Mouse (Mus musculus) hindbrain, embryonic 16.5 days (tissue): Measurements from ENCODE around the gene Tmem263. TPM values are rescaled to one million over a fixed set of nuclear protein-coding genes. Genes with fewer than 3 reads are reported as not detected.

Source experiments
- ATAC-seq: fragments of 200-750 bp; cut with Nextera tagmentation; 2 replicates; pipeline ENCODE4 v1.8.0; 2017; ENCODE audit warnings: moderate TSS enrichment, moderate library complexity
- H3K27ac ChIP-seq: fragments of 300-500 bp; sonication (generic); 2 replicates; pipeline ENCODE4 v1.5.1; 2014; ENCODE audit warnings: low read depth, mild to moderate bottlenecking, control low read depth, low read length, moderate library complexity
- H3K27me3 ChIP-seq: fragments of 300-500 bp; sonication (generic); replicated peaks from 2 replicates; pipeline ENCODE4 v1.6.1; 2014; ENCODE audit warnings: low read length; ENCODE audit not compliant: control insufficient read depth, insufficient read depth
- H3K36me3 ChIP-seq: fragments of 300-500 bp; sonication (generic); 2 replicates; pipeline ENCODE4 v1.6.1; 2014; ENCODE audit warnings: mild to moderate bottlenecking, low read length, moderate library complexity, mixed read lengths; ENCODE audit not compliant: control insufficient read depth, insufficient read depth
- H3K4me1 ChIP-seq: fragments of 300-500 bp; sonication (generic); 2 replicates; pipeline ENCODE4 v1.6.1; 2014; ENCODE audit warnings: low read depth, low read length; ENCODE audit not compliant: control insufficient read depth, insufficient read depth
- H3K4me2 ChIP-seq: fragments of 300-500 bp; sonication (generic); 2 replicates; pipeline ENCODE4 v1.6.1; 2014; ENCODE audit warnings: mild to moderate bottlenecking, low read length, control low read depth, moderate library complexity
- H3K4me3 ChIP-seq: fragments of 300-500 bp; sonication (generic); 2 replicates; pipeline ENCODE4 v1.5.1; 2014; ENCODE audit warnings: mild to moderate bottlenecking, low read length, control low read depth, moderate library complexity
- H3K9ac ChIP-seq: fragments of 300-500 bp; sonication (generic); 2 replicates; pipeline ENCODE4 v1.6.1; 2014; ENCODE audit warnings: low read depth, mild to moderate bottlenecking, control low read depth, low read length, moderate library complexity
- H3K9me3 ChIP-seq: fragments of 300-500 bp; sonication (generic); 2 replicates; pipeline ENCODE4 v1.6.1; 2014; ENCODE audit warnings: mild to moderate bottlenecking, low read length, moderate library complexity; ENCODE audit not compliant: control insufficient read depth
- WGBS: fragments of 180-500 bp; shearing (Covaris S2); extraction: QIAGEN DNeasy Blood & Tissue Kit; methylation state at CpG from one replicate; pipeline ENCODE4 v1.1.7; 2014; 5-methylcytosine and 5-hydroxymethylcytosine counted together
- polyA plus RNA-seq: library from polyadenylated mRNA; unstranded; fragments of >200 nt; fragmentation: Nextera tagmentation; extraction: Ambion mirVana; gene quantifications from 2 replicates; pipeline ENCODE4 v1.2.1, GENCODE M21; 2015

The Tmem263 gene
- polyA plus RNA-seq, 1 experiment from 2014 or later: 52.4 TPM

GRCm38 (mm10) chr10:85164791-85165190, 62.4 kb downstream of the Tmem263 start:
- no peak overlapping the region for H3K4me2 ChIP-seq
- H3K36me3 ChIP-seq: no peaks in the 10 kb centered on the region
- no peak for ATAC-seq
- WGBS: 88% methylated on average over 13 of the region's 13 CpGs
- H3K4me3 ChIP-seq: no peak overlapping the region
- H3K9ac ChIP-seq: no peak overlapping the region
- H3K9me3 ChIP-seq: no peaks in the 10 kb centered on the region
- no peak overlapping the region for H3K27ac ChIP-seq
- H3K27me3 ChIP-seq: no peaks in the 10 kb centered on the region
- H3K4me1 ChIP-seq: no peaks in the 10 kb centered on the region

GRCm38 (mm10) chr10:85165306-85165705, 62.9 kb downstream of the Tmem263 start:
- ATAC-seq: no peak
- 85% methylated on average over 5 of the region's 5 CpGs for WGBS
- H3K36me3 ChIP-seq: no peaks in the 10 kb centered on the region
- no peak overlapping the region for H3K4me2 ChIP-seq
- no peak overlapping the region for H3K4me3 ChIP-seq
- no peak overlapping the region for H3K9ac ChIP-seq
- H3K9me3 ChIP-seq: no peaks in the 10 kb centered on the region
- H3K4me1 ChIP-seq: no peaks in the 10 kb centered on the region
- no peaks in the 10 kb centered on the region for H3K27me3 ChIP-seq
- no peak overlapping the region for H3K27ac ChIP-seq

Other genes starting within 250 kb of the Tmem263 start
- 43.0 and 48.3 TPM in 2 replicates for gene Ric8b, start 185.0 kb upstream of the Tmem263 start, polyA plus RNA-seq
- gene Fhl4, start 132 bp upstream of the Tmem263 start, polyA plus RNA-seq: 2.3 and 2.9 TPM in 2 replicates
- 25.9 and 27.6 TPM in 2 replicates for gene Mterf2, start 25.4 kb downstream of the Tmem263 start, polyA plus RNA-seq
- gene Cry1, start 82.4 kb downstream of the Tmem263 start, polyA plus RNA-seq: 31.2 and 37.9 TPM in 2 replicates